Mouse (Mus musculus): ENCODE measurements at regions not wholly inside any gene's neighbourhood (a gene's known extent, or its start where the extent isn't known, plus 50 kb on each side); places are given as distances from the start of the nearest gene placed in this dataset.

DNA sequence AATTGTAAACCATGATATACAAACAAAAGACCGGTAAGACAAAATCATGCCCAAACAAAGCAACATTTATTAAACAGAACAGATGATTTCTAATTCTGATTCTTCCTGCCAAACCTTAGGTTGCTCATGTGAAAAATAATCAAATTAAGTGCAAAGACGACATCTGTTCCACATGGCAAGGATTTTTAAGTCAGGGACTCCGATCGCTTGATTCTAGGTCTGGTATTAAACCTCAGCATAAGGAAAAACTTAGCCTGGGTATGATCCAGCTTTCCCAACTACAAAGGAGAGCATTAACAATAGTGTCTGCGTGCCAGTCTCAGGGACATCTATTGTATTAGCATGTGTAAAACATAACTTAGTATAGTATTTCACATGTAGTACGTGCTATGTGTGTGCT lies 181.8 kb upstream of the Rnpc3 start:
- no peak for DNase-seq (ENCODE audit: low spot score)

DNA sequence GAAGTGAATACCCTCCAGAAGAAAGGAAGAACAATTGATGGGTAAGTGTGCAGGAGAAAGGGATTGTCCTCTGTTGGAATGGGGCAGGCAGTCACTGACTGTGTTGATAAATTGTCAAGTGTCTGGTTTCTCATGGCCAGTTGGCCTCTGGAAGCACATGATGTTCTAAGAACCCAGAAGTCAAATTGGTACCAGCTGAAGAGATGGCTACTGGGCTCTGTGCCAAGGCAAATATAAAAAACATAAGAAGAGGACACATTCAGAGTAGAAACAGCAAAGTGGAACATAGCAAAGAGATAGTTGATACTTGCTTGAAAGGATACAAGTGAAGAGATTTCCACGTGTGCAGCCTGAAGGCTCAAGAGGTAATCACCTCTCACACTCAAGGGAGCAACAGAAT lies 170.9 kb upstream of the Col11a1 start:
- no peak for DNase-seq (ENCODE audit: low spot score)

- no peak for DNase-seq (ENCODE audit: low spot score)
Observed at GRCm38 (mm10) chr3:113860005-113860404, 170.3 kb upstream of the Col11a1 start.

DNA sequence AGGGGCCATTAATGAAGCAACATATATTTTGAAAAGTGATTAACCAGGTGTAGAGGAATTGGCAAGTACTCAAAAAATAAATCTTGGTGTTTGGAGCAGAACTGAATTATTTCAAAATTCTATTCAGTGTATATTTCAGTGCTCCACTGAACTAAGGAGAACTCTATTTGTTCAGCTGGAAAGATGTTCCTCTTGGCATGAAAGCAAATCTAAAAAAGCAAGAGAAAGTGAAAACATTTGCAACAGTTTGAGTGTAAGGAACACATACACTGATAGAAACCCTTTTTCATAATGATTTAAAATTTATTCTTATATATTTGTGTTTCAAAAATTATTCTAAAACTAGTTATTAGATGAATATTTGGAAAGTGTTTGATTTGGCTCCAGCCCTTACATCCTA lies 169.9 kb upstream of the Col11a1 start:
- DNase-seq (ENCODE audit: low spot score) = no peak

GRCm38 (mm10) chr3:113873226-113873625 lies 157.1 kb upstream of the Col11a1 start:
- DNase-seq (ENCODE audit: low spot score) = no peak

GRCm38 (mm10) chr3:113905162-113905561 lies 125.2 kb upstream of the Col11a1 start:
- no peak for DNase-seq (ENCODE audit: low spot score)

GRCm38 (mm10) chr3:113919350-113920179 lies 110.8 kb upstream of the Col11a1 start:
- no peak for DNase-seq (ENCODE audit: low spot score)

- no peak for DNase-seq (ENCODE audit: low spot score)
Observed at GRCm38 (mm10) chr3:113931553-113931952, 98.8 kb upstream of the Col11a1 start.

DNA sequence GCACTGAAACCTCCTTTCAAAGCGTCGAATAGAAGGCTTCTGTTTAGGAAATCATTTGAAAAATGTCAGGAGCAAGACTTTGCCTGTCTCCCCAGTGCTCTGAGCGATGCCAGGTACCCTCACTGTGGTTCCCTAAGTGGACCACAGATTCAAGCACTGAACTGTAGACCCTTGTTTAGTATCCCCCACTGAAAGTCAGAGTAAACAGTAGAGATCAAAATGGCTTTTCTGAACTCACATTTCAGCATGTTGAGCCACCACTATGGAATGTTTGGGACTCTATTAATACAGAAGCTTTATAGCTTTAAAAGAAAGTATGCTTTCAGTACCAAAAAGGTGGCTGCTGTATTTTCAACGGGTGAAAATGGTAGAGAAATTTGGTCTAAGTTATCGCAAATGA lies 79.8 kb upstream of the Col11a1 start:
- DNase-seq (ENCODE audit: low spot score) = no peak

DNA sequence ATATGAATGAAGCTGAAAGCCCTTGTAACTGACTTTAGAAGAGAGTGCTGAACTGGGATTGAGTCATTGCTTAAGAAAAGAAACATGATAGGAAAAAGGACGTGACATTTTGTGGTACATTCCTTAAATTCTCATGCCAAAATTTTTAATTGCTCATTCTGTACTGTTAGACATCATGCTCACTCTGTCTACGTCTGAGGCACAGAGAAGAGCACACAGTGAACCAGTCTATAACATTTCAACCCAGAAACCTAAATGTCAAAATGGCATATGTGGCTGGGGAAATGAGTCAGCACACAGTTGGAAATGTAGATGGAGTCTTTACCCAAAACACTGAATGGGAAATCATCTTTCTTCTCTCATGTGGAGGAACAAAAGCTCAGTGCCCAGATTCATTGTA lies 77.9 kb upstream of the Col11a1 start:
- peak; percentile 2 for DNase-seq (ENCODE audit: low spot score)

GRCm38 (mm10) chr3:113953113-113953512 lies 77.2 kb upstream of the Col11a1 start:
- no peak for DNase-seq (ENCODE audit: low spot score)

GRCm38 (mm10) chr3:113954486-113954885 lies 75.9 kb upstream of the Col11a1 start:
- no peak for DNase-seq (ENCODE audit: low spot score)

DNA sequence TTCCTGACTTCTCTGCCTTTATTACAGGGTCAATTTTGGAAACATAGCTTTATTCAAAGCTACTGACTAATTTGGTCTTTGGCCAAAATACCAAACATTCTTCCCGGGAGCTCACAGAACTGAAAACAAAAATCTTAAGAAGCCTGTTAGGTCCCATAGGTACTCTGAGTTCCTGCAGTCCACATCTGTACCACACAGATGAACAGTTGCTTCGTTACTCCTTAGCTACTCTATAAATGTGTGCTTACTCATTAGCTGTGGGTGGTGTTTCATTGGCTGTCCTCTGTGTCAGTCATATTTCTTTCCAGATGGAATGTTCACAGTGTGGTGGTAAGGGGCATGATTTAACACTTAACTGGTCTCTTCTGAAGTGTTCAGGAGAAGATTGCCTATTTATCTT lies 70.3 kb upstream of the Col11a1 start:
- no peak for DNase-seq (ENCODE audit: low spot score)
